Mouse (Mus musculus): ENCODE measurements at regions not wholly inside any gene's neighbourhood (a gene's known extent, or its start where the extent isn't known, plus 50 kb on each side); places are given as distances from the start of the nearest gene placed in this dataset.

GRCm38 (mm10) chr16:70214800-70215199 is 98.9 kb upstream of the Gbe1 start:
- TF ChIP-seq CTCF (IDR thresholded peaks at IDR 0.05; ENCODE audit: borderline replicate concordance, insufficient read depth, low read depth, low read length) (no peak), POLR2A (IDR thresholded peaks at IDR 0.05; ENCODE audit: borderline replicate concordance, insufficient read depth, low read length) (no peak)
